Mouse (Mus musculus) olfactory bulb, adult 2 months (tissue): ENCODE measurements around the gene Aldoart2.

Experiments used
- CTCF ChIP-seq: fragments of 200-500 bp; IDR thresholded peaks from 2 replicates; pipeline ENCODE4 v1.5.1; 2012; ENCODE audit warnings: low read depth, mild to moderate bottlenecking, low read length, moderate library complexity; ENCODE audit not compliant: insufficient read depth
- POLR2A ChIP-seq: fragments of 200-500 bp; IDR thresholded peaks from 2 replicates; pipeline ENCODE4 v1.6.1; 2012; ENCODE audit warnings: mild to moderate bottlenecking, low read depth, low read length, moderate library complexity; ENCODE audit not compliant: insufficient read depth

DNA sequence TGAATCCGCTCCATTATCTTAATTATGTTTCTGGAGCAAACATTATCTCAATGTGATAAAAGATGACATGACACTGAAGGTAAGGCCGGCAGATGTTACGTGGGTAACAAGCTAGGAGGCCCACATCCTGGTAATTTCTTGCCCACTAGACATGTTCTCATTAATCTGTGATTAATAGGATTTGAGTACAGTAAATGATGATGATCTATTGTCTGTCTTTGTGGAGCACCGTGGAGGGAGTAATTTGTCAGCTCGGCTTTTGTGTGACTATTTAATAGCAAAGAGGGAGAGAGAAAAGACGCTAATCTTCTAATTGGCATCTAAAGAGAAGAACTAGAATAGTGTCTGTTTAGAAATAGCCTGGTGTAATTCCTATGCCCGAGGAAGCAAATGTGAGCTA, 27.3 kb upstream of the Aldoart2 start:
- TF ChIP-seq CTCF (no peak), POLR2A (no peak)
